Mouse (Mus musculus): ENCODE data around the gene Asic4.

DNA sequence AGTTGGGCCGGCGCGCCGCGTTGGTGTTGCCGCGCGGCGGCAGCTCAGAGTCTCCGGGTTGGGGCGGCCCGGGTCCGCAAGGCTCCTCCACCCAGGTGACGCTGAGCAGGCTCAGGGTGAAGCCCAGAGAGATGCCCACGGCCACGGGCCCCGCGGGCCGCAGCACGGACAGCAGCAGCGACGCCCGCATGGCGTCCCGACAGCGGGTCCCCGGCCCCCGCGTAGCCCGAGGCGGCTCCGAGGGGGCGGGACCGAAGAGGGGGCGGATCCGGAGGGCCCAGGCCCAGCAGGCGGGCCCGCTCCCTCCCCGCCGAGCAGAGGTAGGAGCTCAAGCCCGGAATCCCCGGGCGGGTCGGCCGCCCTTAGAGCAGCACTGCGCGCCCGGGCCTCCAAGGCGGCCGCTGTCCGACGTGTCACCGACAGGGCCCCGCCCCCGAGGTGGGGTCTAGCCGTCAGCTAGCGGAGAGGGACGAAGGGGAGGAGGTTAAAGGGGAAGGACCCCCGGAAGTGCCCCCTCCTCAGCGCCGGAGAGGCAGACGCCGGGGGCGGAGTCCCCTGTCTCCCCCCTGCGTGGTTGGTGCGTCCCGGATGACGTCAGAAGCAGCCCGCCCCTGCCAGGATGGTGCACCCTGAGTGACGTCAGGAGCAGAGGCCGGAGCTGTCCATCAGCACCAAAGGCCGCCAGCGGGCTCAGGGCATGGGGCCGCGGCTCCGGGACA is 28.8 kb downstream of the Asic4 start, which contains the start of the genes Chpf and Tmem198:
- TF ChIP-seq CTCF (IDR thresholded peaks at IDR 0.05 in 2 of 3, conservative IDR thresholded peaks at IDR 0.05 in 1 of 3; ENCODE audit: control insufficient read depth in 1 of 3, insufficient read depth in 1 of 3, low read depth in 2 of 3, low read length in 3 of 3, poor library complexity in 1 of 3, severe bottlenecking in 1 of 3), result no peak
- peak; percentile 80 to 91; a peak in 3 of 4 replicates for TF ChIP-seq POLR2A (IDR thresholded peaks at IDR 0.05; ENCODE audit: control insufficient read depth in 1 of 2, insufficient read depth in 1 of 2, low read depth in 1 of 2, low read length in 2 of 2, poor library complexity in 1 of 2)
- TF ChIP-seq HCFC1 (IDR thresholded peaks at IDR 0.05; ENCODE audit: low read depth, low read length), result peak; percentile 82
- no peak for TF ChIP-seq MYC (IDR thresholded peaks at IDR 0.05; ENCODE audit: low read depth, low read length)
- no peak for TF ChIP-seq MEF2A (IDR thresholded peaks at IDR 0.05; ENCODE audit: extremely low read depth, insufficient replicate concordance, low read depth, low read length, poor library complexity, severe bottlenecking)
- no peak for TF ChIP-seq RAD21 (IDR thresholded peaks at IDR 0.05; ENCODE audit: low read depth, low read length)
- no peak for TF ChIP-seq BHLHE40 (IDR thresholded peaks at IDR 0.05; ENCODE audit: borderline replicate concordance, low read depth, low read length)
- no peak for TF ChIP-seq CHD2 (IDR thresholded peaks at IDR 0.05; ENCODE audit: low read length)
- TF ChIP-seq TAL1 (IDR thresholded peaks at IDR 0.05; ENCODE audit: low read length), result no peak
- 0 out of 2 replicates have a peak, but pooled peaks have one; percentile 48 for TF ChIP-seq POLR2AphosphoS2 (IDR thresholded peaks at IDR 0.05; ENCODE audit: low read length)
- peak; percentile 94 for TF ChIP-seq MXI1 (IDR thresholded peaks at IDR 0.05; ENCODE audit: low read depth, low read length)

All from MEL (cell line).